Mouse (Mus musculus): Measurements from ENCODE around the gene Gcnt2.

DNA sequence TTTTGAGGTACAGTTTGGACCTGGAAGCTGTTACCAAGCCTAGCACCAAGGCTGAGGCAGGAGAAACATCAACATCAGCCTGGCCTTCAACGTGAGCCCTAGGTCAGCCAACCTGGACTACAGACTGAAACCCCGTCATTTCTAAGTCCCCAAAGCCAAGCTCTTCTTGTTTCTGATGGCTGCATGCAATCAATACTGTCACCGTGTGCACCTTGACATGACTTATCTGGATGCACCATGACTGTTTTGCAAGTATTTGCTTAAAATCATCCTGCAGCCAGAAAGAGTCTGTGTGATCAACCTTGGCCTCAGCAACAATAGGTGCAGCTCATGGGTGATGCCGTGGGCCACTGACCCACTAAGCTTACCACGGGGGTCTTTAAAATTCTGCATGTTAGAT is 23.1 kb downstream of the Gcnt2 start:
- TF ChIP-seq CTCF (IDR thresholded peaks at IDR 0.05; ENCODE audit: insufficient read depth, low read depth, low read length) (no peak), POLR2A (IDR thresholded peaks at IDR 0.05; ENCODE audit: insufficient read depth, low read depth, low read length) (no peak)

All from olfactory bulb, adult 2 months (tissue).